Mouse (Mus musculus) thymus, adult 2 months (tissue): ENCODE results near the gene Wnt16.

Experiments used
- CTCF ChIP-seq: fragments of 200-500 bp; IDR thresholded peaks from 2 replicates; pipeline ENCODE4 v1.5.1; 2012; ENCODE audit warnings: mild to moderate bottlenecking, control low read depth, low read length, moderate library complexity, borderline replicate concordance; ENCODE audit not compliant: control insufficient read depth, poor library complexity, insufficient read depth; ENCODE audit errors: extremely low read depth
- POLR2A ChIP-seq: fragments of 200-500 bp; IDR thresholded peaks from 2 replicates; pipeline ENCODE4 v1.6.1; 2012; ENCODE audit warnings: mild to moderate bottlenecking, low read length, control low read depth, moderate library complexity; ENCODE audit not compliant: control insufficient read depth, poor library complexity, insufficient read depth; ENCODE audit errors: extremely low read depth

DNA sequence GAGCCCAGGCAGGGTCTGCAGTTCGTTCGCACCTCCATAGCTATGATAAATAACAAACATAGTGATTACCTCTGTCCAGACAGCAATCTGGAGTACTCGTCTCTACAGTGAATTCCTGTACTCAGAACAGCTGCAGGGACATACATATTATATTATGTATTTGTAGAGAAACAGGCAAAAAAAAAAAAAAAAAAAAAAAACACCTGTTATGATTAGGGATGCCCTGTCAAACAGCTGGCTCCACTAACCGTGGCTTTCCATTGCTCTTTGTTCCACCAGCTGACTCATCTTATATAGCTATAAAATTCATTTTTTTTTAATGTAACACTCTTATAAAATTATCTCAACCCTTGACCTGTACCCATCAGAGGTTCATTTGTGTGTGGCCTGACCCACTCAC is 38.3 kb downstream of the Wnt16 start:
- TF ChIP-seq CTCF (no peak), POLR2A (no peak)
